Mouse (Mus musculus) heart, embryonic 16.5 days (tissue): Measurements from ENCODE around the gene Mog. TPM values are rescaled to one million over a fixed set of nuclear protein-coding genes. Genes with fewer than 3 reads are reported as not detected.

Source experiments
- ATAC-seq: fragments of 200-750 bp; cut with Nextera tagmentation; replicated peaks from 2 replicates; pipeline ENCODE4 v1.8.0; 2017; ENCODE audit warnings: moderate number of reproducible peaks; ENCODE audit not compliant: insufficient read depth, low FRiP score; ENCODE audit errors: extremely low read depth
- H3K27ac ChIP-seq: fragments of 300-500 bp; sonication (generic); 2 replicates; pipeline ENCODE4 v1.5.1; 2014; ENCODE audit warnings: mild to moderate bottlenecking, low read length, control low read depth, moderate library complexity
- H3K27me3 ChIP-seq: fragments of 300-500 bp; sonication (generic); 2 replicates; pipeline ENCODE4 v1.6.1; 2014; ENCODE audit warnings: low read length, mixed read lengths; ENCODE audit not compliant: control insufficient read depth, insufficient read depth
- H3K36me3 ChIP-seq: fragments of 300-500 bp; sonication (generic); 2 replicates; pipeline ENCODE4 v1.6.1; 2014; ENCODE audit not compliant: control insufficient read depth, insufficient read depth
- H3K4me1 ChIP-seq: fragments of 300-500 bp; sonication (generic); 2 replicates; pipeline ENCODE4 v1.6.1; 2014; ENCODE audit warnings: low read length, mixed read lengths; ENCODE audit not compliant: control insufficient read depth, insufficient read depth
- H3K4me2 ChIP-seq: fragments of 300-500 bp; sonication (generic); 2 replicates; pipeline ENCODE4 v1.6.1; 2014; ENCODE audit warnings: low read depth, mild to moderate bottlenecking, control low read depth, low read length
- H3K4me3 ChIP-seq: fragments of 300-500 bp; sonication (generic); 2 replicates; pipeline ENCODE4 v1.5.1; 2014; ENCODE audit warnings: mild to moderate bottlenecking, control low read depth, low read length
- H3K9ac ChIP-seq: fragments of 300-500 bp; sonication (generic); 2 replicates; pipeline ENCODE4 v1.6.1; 2014; ENCODE audit warnings: low read length, control low read depth
- H3K9me3 ChIP-seq: fragments of 300-500 bp; sonication (generic); replicated peaks from 2 replicates; pipeline ENCODE4 v1.6.1; 2016; ENCODE audit warnings: low read length; ENCODE audit not compliant: control insufficient read depth
- WGBS: fragments of 180-500 bp; shearing (Covaris S2); extraction: QIAGEN DNeasy Blood & Tissue Kit; methylation state at CpG from one replicate; pipeline ENCODE4 v1.1.7; 2014; 5-methylcytosine and 5-hydroxymethylcytosine counted together
- polyA plus RNA-seq: library from polyadenylated mRNA; unstranded; fragments of >200 nt; fragmentation: Nextera tagmentation; extraction: Ambion mirVana; gene quantifications from 2 replicates; pipeline ENCODE4 v1.2.1, GENCODE M21; 2015

Gene Mog
- polyA plus RNA-seq, 1 experiment from 2014 or later = not detected

GRCm38 (mm10) chr17:37062101-37062641 is 39.0 kb upstream of the Mog start:
- H3K4me1 ChIP-seq = no peaks in the 10 kb centered on the region
- peaks cover 22% of the 10 kb centered on the region for H3K36me3 ChIP-seq
- WGBS = 81% methylated on average over 10 of the region's 10 CpGs
- ATAC-seq = no peak
- H3K27ac ChIP-seq = no peak overlapping the region
- no peaks in the 10 kb centered on the region for H3K27me3 ChIP-seq
- H3K4me2 ChIP-seq = no peak overlapping the region
- H3K9me3 ChIP-seq = no peaks in the 10 kb centered on the region
- H3K9ac ChIP-seq = no peak overlapping the region
- no peak overlapping the region for H3K4me3 ChIP-seq

GRCm38 (mm10) chr17:37061435-37061834 is 38.2 kb upstream of the Mog start:
- H3K36me3 ChIP-seq = peaks cover 23% of the 10 kb centered on the region

GRCm38 (mm10) chr17:37056957-37057356 is 33.8 kb upstream of the Mog start:
- H3K27me3 ChIP-seq = no peaks in the 10 kb centered on the region
- H3K36me3 ChIP-seq = peaks cover 7% of the 10 kb centered on the region
- H3K27ac ChIP-seq = no peak overlapping the region
- no peak overlapping the region for H3K4me2 ChIP-seq
- no peak overlapping the region for H3K4me3 ChIP-seq
- H3K4me1 ChIP-seq = no peaks in the 10 kb centered on the region
- no peak for ATAC-seq
- no peaks in the 10 kb centered on the region for H3K9me3 ChIP-seq
- WGBS = 80% methylated on average over 6 of the region's 6 CpGs
- no peak overlapping the region for H3K9ac ChIP-seq

More at GRCm38 (mm10) chr17:37061435-37061834, 38.2 kb upstream of the Mog start:
- WGBS = 80% methylated on average over 3 of the region's 3 CpGs
- H3K4me3 ChIP-seq = no peak overlapping the region
- no peak overlapping the region for H3K27ac ChIP-seq
- H3K4me2 ChIP-seq = no peak overlapping the region
- no peak for ATAC-seq
- H3K9ac ChIP-seq = no peak overlapping the region
- no peaks in the 10 kb centered on the region for H3K27me3 ChIP-seq
- H3K9me3 ChIP-seq = no peaks in the 10 kb centered on the region
- H3K4me1 ChIP-seq = no peaks in the 10 kb centered on the region

- WGBS = 56% methylated on average over 4 of the region's 4 CpGs
- H3K9me3 ChIP-seq = no peaks in the 10 kb centered on the region
- peaks cover 14% of the 10 kb centered on the region for H3K27me3 ChIP-seq
- no peak overlapping the region for H3K4me3 ChIP-seq
- H3K4me1 ChIP-seq = peaks cover 13% of the 10 kb centered on the region
- no peak overlapping the region for H3K27ac ChIP-seq
- ATAC-seq = no peak
- H3K4me2 ChIP-seq = no peak overlapping the region
- peaks cover 6% of the 10 kb centered on the region for H3K36me3 ChIP-seq
- H3K9ac ChIP-seq = no peak overlapping the region
Observed at GRCm38 (mm10) chr17:37051745-37052144, 28.5 kb upstream of the Mog start.

GRCm38 (mm10) chr17:37050876-37051275 is 27.7 kb upstream of the Mog start:
- peaks cover 14% of the 10 kb centered on the region for H3K27me3 ChIP-seq
- peak overlapping the region; percentile 92 for H3K4me2 ChIP-seq
- no peak overlapping the region for H3K27ac ChIP-seq
- H3K36me3 ChIP-seq = peaks cover 3% of the 10 kb centered on the region; the same call in 1 of the 2 replicates
- H3K9me3 ChIP-seq = no peaks in the 10 kb centered on the region
- peaks cover 15% of the 10 kb centered on the region for H3K4me1 ChIP-seq
- 9% methylated on average over 27 of the region's 27 CpGs for WGBS
- H3K4me3 ChIP-seq = peak overlapping the region; percentile 57
- no peak for ATAC-seq
- peak overlapping the region; percentile 69 for H3K9ac ChIP-seq

- H3K4me1 ChIP-seq = peaks cover 15% of the 10 kb centered on the region
- H3K9me3 ChIP-seq = no peaks in the 10 kb centered on the region
- peaks cover 3% of the 10 kb centered on the region; the same call in 1 of the 2 replicates for H3K36me3 ChIP-seq
- H3K9ac ChIP-seq = peak overlapping the region; percentile 69
- H3K4me3 ChIP-seq = peak overlapping the region; percentile 57
- H3K27ac ChIP-seq = no peak overlapping the region
- H3K4me2 ChIP-seq = peak overlapping the region; percentile 92
- under 1% methylated on average over 22 of the region's 22 CpGs for WGBS
- peaks cover 14% of the 10 kb centered on the region for H3K27me3 ChIP-seq
- 0 out of 2 replicates have a peak, but pooled peaks have one; percentile 10 for ATAC-seq
Observed at GRCm38 (mm10) chr17:37050399-37050798, 27.2 kb upstream of the Mog start.

GRCm38 (mm10) chr17:37049570-37050310 is 26.5 kb upstream of the Mog start:
- Histone ChIP-seq H3K4me3 (peak overlapping the region; percentile 57), H3K27me3 (peaks cover 14% of the 10 kb centered on the region), H3K36me3 (peaks cover 2% of the 10 kb centered on the region; the same call in 1 of the 2 replicates), H3K9ac (peak overlapping the region; percentile 69), H3K4me1 (peaks cover 15% of the 10 kb centered on the region), H3K9me3 (no peaks in the 10 kb centered on the region), H3K4me2 (peak overlapping the region; percentile 92), H3K27ac (no peak overlapping the region)
- no peak for ATAC-seq
- WGBS = 6% methylated on average over 39 of the region's 39 CpGs

- H3K27ac ChIP-seq = no peak overlapping the region
- 67% methylated on average over 7 of the region's 7 CpGs for WGBS
- peaks cover 14% of the 10 kb centered on the region for H3K27me3 ChIP-seq
- no peak overlapping the region for H3K4me2 ChIP-seq
- H3K4me3 ChIP-seq = no peak overlapping the region
- H3K9ac ChIP-seq = no peak overlapping the region
- H3K4me1 ChIP-seq = peaks cover 15% of the 10 kb centered on the region
- H3K36me3 ChIP-seq = no peaks in the 10 kb centered on the region
- no peak for ATAC-seq
- H3K9me3 ChIP-seq = no peaks in the 10 kb centered on the region
Observed at GRCm38 (mm10) chr17:37048383-37048782, 25.2 kb upstream of the Mog start.

- Histone ChIP-seq H3K4me1 (peaks cover 15% of the 10 kb centered on the region), H3K27me3 (peaks cover 14% of the 10 kb centered on the region), H3K9me3 (no peaks in the 10 kb centered on the region), H3K4me3 (no peak overlapping the region), H3K36me3 (no peaks in the 10 kb centered on the region), H3K9ac (no peak overlapping the region), H3K4me2 (no peak overlapping the region), H3K27ac (no peak overlapping the region)
- ATAC-seq = no peak
- WGBS = 37% methylated on average over 3 of the region's 3 CpGs
Observed at GRCm38 (mm10) chr17:37047981-37048380, 24.8 kb upstream of the Mog start.
